In genomic region chr16:60570546-60570945, GRCm38 (mm10) we compare ENCODE assay signal across 35 mouse cellular contexts. TPM values are rescaled to one million over a fixed set of nuclear protein-coding genes. Genes with fewer than 3 reads are reported as not detected.
"Had no signal": no experiment of that assay in that cellular context is flagged by ENCODE, and none has a peak within 500 bp of the region (broad histone marks: within the 10 kb centered on the region; RNA-seq: fewer than 3 reads in every experiment).

No protein-coding gene starts in this region.

- H3K36me3 ChIP-seq: limb, embryonic 10.5 days; limb, embryonic 12.5 days; limb, embryonic 13.5 days; limb, embryonic 15.5 days; liver, embryonic 12.5 days; liver, embryonic 13.5 days; liver, embryonic 15.5 days; lung, embryonic 15.5 days; midbrain, embryonic 10.5 days; midbrain, embryonic 12.5 days; midbrain, embryonic 13.5 days; midbrain, embryonic 15.5 days had no signal

- H3K4me2 ChIP-seq: limb, embryonic 12.5 days; limb, embryonic 13.5 days; limb, embryonic 15.5 days; liver, embryonic 11.5 days; liver, embryonic 12.5 days; liver, embryonic 13.5 days; liver, embryonic 15.5 days; lung, embryonic 14.5 days; lung, embryonic 15.5 days; midbrain, embryonic 11.5 days; midbrain, embryonic 12.5 days; midbrain, embryonic 13.5 days; midbrain, embryonic 15.5 days had no signal

- DNase-seq: left cerebral cortex, postnatal 4 days; liver; liver, embryonic 13.5 days; liver, postnatal 0 days; lung, adult 18-20 months; lung, adult 2 months; lung, embryonic 14.5 days; lung, postnatal 10 days; lung, postnatal 14 days; lung, postnatal 36 days; lung, postnatal 4 days; midbrain, embryonic 14.5 days had no signal

- H3K4me1 ChIP-seq: limb, embryonic 10.5 days; limb, embryonic 12.5 days; limb, embryonic 13.5 days; limb, embryonic 15.5 days; liver, embryonic 12.5 days; liver, embryonic 13.5 days; liver, embryonic 15.5 days; lung, embryonic 15.5 days; megakaryocyte, embryonic 14.5 days; midbrain, embryonic 10.5 days; midbrain, embryonic 12.5 days; midbrain, embryonic 13.5 days; midbrain, embryonic 15.5 days had no signal

- H3K9ac ChIP-seq: limb, embryonic 12.5 days; limb, embryonic 13.5 days; limb, embryonic 15.5 days; liver, embryonic 12.5 days; liver, embryonic 13.5 days; liver, embryonic 14.5 days; liver, embryonic 15.5 days; liver, postnatal 0 days; lung, embryonic 14.5 days; lung, embryonic 15.5 days; midbrain, embryonic 12.5 days; midbrain, embryonic 13.5 days; midbrain, embryonic 15.5 days had no signal

- H3K4me3 ChIP-seq: left cerebral cortex, adult 2 months; limb, embryonic 10.5 days; limb, embryonic 12.5 days; limb, embryonic 13.5 days; limb, embryonic 15.5 days; liver, embryonic 12.5 days; liver, embryonic 13.5 days; liver, embryonic 15.5 days; lung, embryonic 15.5 days; megakaryocyte, embryonic 14.5 days; midbrain, embryonic 10.5 days; midbrain, embryonic 12.5 days; midbrain, embryonic 13.5 days; midbrain, embryonic 15.5 days; myocyte had no signal

- H3K27ac ChIP-seq: left cerebral cortex, adult 2 months; limb, embryonic 10.5 days; limb, embryonic 12.5 days; limb, embryonic 13.5 days; limb, embryonic 15.5 days; liver, embryonic 12.5 days; liver, embryonic 13.5 days; liver, embryonic 14.5 days; liver, embryonic 15.5 days; lung, embryonic 15.5 days; macrophage; midbrain, embryonic 10.5 days; midbrain, embryonic 12.5 days; midbrain, embryonic 13.5 days; midbrain, embryonic 15.5 days had no signal

- H3K9me3 ChIP-seq: limb, embryonic 10.5 days; limb, embryonic 12.5 days; limb, embryonic 13.5 days; limb, embryonic 15.5 days; liver, embryonic 12.5 days; liver, embryonic 13.5 days; liver, embryonic 15.5 days; lung, embryonic 15.5 days; megakaryocyte, embryonic 14.5 days; midbrain, embryonic 10.5 days; midbrain, embryonic 13.5 days; midbrain, embryonic 15.5 days had no signal

- H3K27me3 ChIP-seq: limb, embryonic 12.5 days; limb, embryonic 13.5 days; limb, embryonic 15.5 days; liver, embryonic 12.5 days; liver, embryonic 13.5 days; liver, embryonic 15.5 days; lung, embryonic 15.5 days; megakaryocyte, embryonic 14.5 days; midbrain, embryonic 12.5 days; midbrain, embryonic 13.5 days; midbrain, embryonic 15.5 days had no signal

- ATAC-seq: liver, embryonic 12.5 days; liver, postnatal 0 days; lung, postnatal 0 days; midbrain, embryonic 13.5 days; midbrain, embryonic 15.5 days; midbrain, embryonic 16.5 days had no signal

RNA-seq across cellular contexts. Expression of gene Epha6, which starts 34.8 kb away (rescaled TPM):
- polyA plus RNA-seq: liver, adult 2 months; liver, embryonic 11.5 days; liver, embryonic 12.5 days; liver, embryonic 13.5 days; liver, embryonic 14.5 days; liver, embryonic 15.5 days; liver, embryonic 16.5 days; liver, postnatal 0 days; lung, adult 2 months; lung, embryonic 14.5 days; lung, embryonic 15.5 days; lung, embryonic 16.5 days; lung, postnatal 0 days; macrophage; myocyte had no signal
